Mouse (Mus musculus) CH12.LX (cell line): ENCODE results near the gene Btbd9.

Experiments
- BHLHE40 ChIP-seq: IDR thresholded peaks from 2 replicates; pipeline ENCODE4 v1.6.1; 2011; ENCODE audit warnings: mild to moderate bottlenecking, low read depth, low read length, improper control_type of control experiment
- CHD2 ChIP-seq: IDR thresholded peaks from 2 replicates; pipeline ENCODE4 v1.6.1; 2011; ENCODE audit warnings: low read length, improper control_type of control experiment
- CTCF ChIP-seq, 2 experiments: IDR thresholded peaks in 1 of 2; conservative IDR thresholded peaks in 1 of 2; 2 replicates each; pipeline ENCODE4 v1.5.1; 2011 to 2012; ENCODE audit warnings: low read depth in 2 of 2, low read length in 2 of 2, improper control_type of control experiment in 1 of 2, inconsistent platforms in 1 of 2, mild to moderate bottlenecking in 1 of 2, moderate library complexity in 1 of 2
- E2F4 ChIP-seq: IDR thresholded peaks from 2 replicates; pipeline ENCODE4 v1.6.1; 2011; ENCODE audit warnings: low read depth, low read length, improper control_type of control experiment; ENCODE audit not compliant: insufficient replicate concordance
- EP300 ChIP-seq: IDR thresholded peaks from 2 replicates; pipeline ENCODE4 v1.6.1; 2011; ENCODE audit warnings: low read length, improper control_type of control experiment
- IRF4 ChIP-seq: IDR thresholded peaks from 2 replicates; pipeline ENCODE4 v1.6.1; 2014; ENCODE audit warnings: low read depth, mild to moderate bottlenecking, inconsistent platforms, low read length, improper control_type of control experiment
- MAFK ChIP-seq: IDR thresholded peaks from 2 replicates; pipeline ENCODE4 v1.6.1; 2011; ENCODE audit warnings: low read length, improper control_type of control experiment; ENCODE audit not compliant: insufficient replicate concordance
- MAX ChIP-seq: IDR thresholded peaks from 2 replicates; pipeline ENCODE4 v1.6.1; 2011; ENCODE audit warnings: low read length, improper control_type of control experiment
- POLR2A ChIP-seq: IDR thresholded peaks from 2 replicates; pipeline ENCODE4 v1.6.1; 2011; ENCODE audit warnings: low read depth, mild to moderate bottlenecking, improper control_type of control experiment, low read length
- POLR2AphosphoS2 ChIP-seq: IDR thresholded peaks from 2 replicates; pipeline ENCODE4 v1.6.1; 2011; ENCODE audit warnings: low read depth, low read length, improper control_type of control experiment
- RCOR1 ChIP-seq: conservative IDR thresholded peaks from 2 replicates; pipeline ENCODE4 v1.6.1; 2012; ENCODE audit warnings: low read depth, mild to moderate bottlenecking, inconsistent platforms, low read length, improper control_type of control experiment
- TBP ChIP-seq: conservative IDR thresholded peaks from 2 replicates; pipeline ENCODE4 v1.6.1; 2011; ENCODE audit warnings: low read depth, low read length, improper control_type of control experiment
- UBTF ChIP-seq: IDR thresholded peaks from 2 replicates; pipeline ENCODE4 v1.6.1; 2012; ENCODE audit warnings: low read depth, mild to moderate bottlenecking, inconsistent platforms, low read length, improper control_type of control experiment, moderate library complexity
- USF1 ChIP-seq: IDR thresholded peaks from 2 replicates; pipeline ENCODE4 v1.6.1; 2014; ENCODE audit warnings: low read depth, mild to moderate bottlenecking, inconsistent platforms, low read length, improper control_type of control experiment

DNA sequence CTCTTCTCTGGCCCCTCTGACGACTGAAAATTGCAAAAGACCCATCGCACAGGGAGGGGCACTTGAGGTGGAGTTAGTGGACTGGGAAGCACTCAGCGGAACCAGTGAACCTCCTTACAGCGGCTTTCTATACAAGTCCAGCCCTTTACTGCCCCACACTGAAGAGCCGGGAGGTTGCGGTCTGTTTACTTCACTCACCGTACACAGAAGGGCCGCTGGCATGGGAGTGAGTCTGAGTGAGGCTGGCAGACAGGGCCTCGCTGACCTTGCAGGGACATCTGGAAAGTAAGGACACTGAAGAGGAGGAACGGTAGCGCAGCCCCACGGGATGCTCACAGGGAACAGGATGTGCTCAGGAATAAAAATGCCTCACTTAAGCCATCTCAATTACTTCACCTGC lies 120.0 kb downstream of the Btbd9 start:
- no peak for TF ChIP-seq USF1
- TF ChIP-seq IRF4 = no peak
- TF ChIP-seq MAX = no peak
- no peak for TF ChIP-seq POLR2A
- no peak for TF ChIP-seq EP300
- no peak for TF ChIP-seq TBP
- TF ChIP-seq UBTF = no peak
- no peak for TF ChIP-seq CTCF (conservative IDR thresholded peaks at IDR 0.05 in 1 of 2, IDR thresholded peaks at IDR 0.05 in 1 of 2; ENCODE audit: low read depth in 2 of 2, low read length in 2 of 2)
- TF ChIP-seq CHD2 = no peak
- no peak for TF ChIP-seq RCOR1
- TF ChIP-seq POLR2AphosphoS2 = no peak
- no peak for TF ChIP-seq BHLHE40
- no peak for TF ChIP-seq MAFK
- TF ChIP-seq E2F4 = no peak
